Mouse (Mus musculus) testis, adult 2 months (tissue): Measurements from ENCODE around the gene Tmem37.

Source experiments
- CTCF ChIP-seq: fragments of 200-500 bp; IDR thresholded peaks from 2 replicates; pipeline ENCODE4 v1.5.1; 2012; ENCODE audit warnings: low read depth, mild to moderate bottlenecking, inconsistent platforms, low read length, moderate library complexity; ENCODE audit not compliant: control insufficient read depth, insufficient read depth, insufficient replicate concordance
- POLR2A ChIP-seq: fragments of 200-500 bp; IDR thresholded peaks from 2 replicates; pipeline ENCODE4 v1.6.1; 2012; ENCODE audit warnings: low read depth, mild to moderate bottlenecking, inconsistent platforms, low read length, moderate library complexity; ENCODE audit not compliant: control insufficient read depth

DNA sequence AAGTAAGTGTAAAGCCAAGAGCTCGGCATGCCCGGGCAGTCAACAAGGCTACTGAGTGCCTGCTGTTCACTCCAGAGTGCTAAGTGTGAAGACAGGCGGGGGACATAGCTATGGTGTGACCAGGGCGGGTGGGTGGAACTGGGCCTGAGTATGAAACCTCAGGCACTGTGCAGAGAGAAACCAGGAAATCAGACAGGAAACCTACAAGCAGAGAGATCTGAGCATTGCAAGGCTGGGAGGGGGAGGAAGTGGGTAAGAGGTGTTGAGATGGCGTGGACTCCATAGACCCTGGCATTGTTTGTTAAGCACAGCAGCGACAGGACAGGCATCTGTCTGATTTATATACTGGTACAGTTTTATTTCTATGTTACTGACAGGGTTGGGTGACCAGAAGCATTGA lies 18.4 kb downstream of the Tmem37 start:
- TF ChIP-seq CTCF (no peak), POLR2A (no peak)
